Mouse (Mus musculus) ovary, adult 2 months (tissue): Measurements from ENCODE around the gene Hadh. TPM values are rescaled to one million over a fixed set of nuclear protein-coding genes. Genes with fewer than 3 reads are reported as not detected.

ENCODE experiments used
- polyA plus RNA-seq: library from polyadenylated mRNA; depleted of rRNA; stranded (reverse); fragments of >200 nt; gene quantifications from 2 replicates; pipeline ENCODE4 v1.2.3, GENCODE M21; 2012; rRNA removed

Gene Hadh
- polyA plus RNA-seq = 121 and 122 TPM in 2 replicates

GRCm38 (mm10) chr3:131271559-131272373 lies at the start of gene Hadh:
TSS of gene Hadh (minus strand) at chr3:131272101.

GRCm38 (mm10) chr3:131302452-131303319 lies 30.8 kb upstream of the Hadh start, which contains the start of gene Cyp2u1:
TSS of gene Cyp2u1 (minus strand) at chr3:131303227.

Other genes with a start within 250 kb of the Hadh start
- 3.9 and 5.3 TPM in 2 replicates for gene Lef1, start 161.6 kb downstream of the Hadh start, polyA plus RNA-seq
- gene Cyp2u1, start 31.1 kb upstream of the Hadh start, polyA plus RNA-seq = 5.5 and 6.9 TPM in 2 replicates
- 6.1 and 6.8 TPM in 2 replicates for gene Sgms2, start 219.3 kb upstream of the Hadh start, polyA plus RNA-seq